Mouse (Mus musculus) skeletal muscle tissue, adult 2 months (tissue): ENCODE data around the gene Chst15.

ENCODE experiments used
- DNase-seq: peaks from one replicate; pipeline ENCODE4 v3.0.0-alpha.2; 2012; ENCODE audit warnings: low read depth, low spot score

Chst15 gene

GRCm38 (mm10) chr7:132336781-132337180 is 19.8 kb upstream of the Chst15 start:
- DNase-seq: no peak

- DNase-seq: no peak
Observed at GRCm38 (mm10) chr7:132335367-132335766, 18.3 kb upstream of the Chst15 start.

- DNase-seq: no peak
Observed at GRCm38 (mm10) chr7:132333078-132333477, 16.1 kb upstream of the Chst15 start.

- DNase-seq: no peak
Observed at GRCm38 (mm10) chr7:132332176-132332575, 15.1 kb upstream of the Chst15 start.

GRCm38 (mm10) chr7:132330179-132330578 is 13.2 kb upstream of the Chst15 start:
- DNase-seq: no peak

GRCm38 (mm10) chr7:132328648-132329047 is 11.6 kb upstream of the Chst15 start:
- DNase-seq: no peak

GRCm38 (mm10) chr7:132325549-132326331 is 8.7 kb upstream of the Chst15 start:
- DNase-seq: peak; percentile 47

- peak; percentile 21 for DNase-seq
Observed at GRCm38 (mm10) chr7:132323430-132323829, 6.4 kb upstream of the Chst15 start.

- no peak for DNase-seq
Observed at GRCm38 (mm10) chr7:132321392-132321958, 4.4 kb upstream of the Chst15 start.

GRCm38 (mm10) chr7:132316101-132317035 is 660 bp downstream of the Chst15 start:
- DNase-seq: peak; percentile 20

- peak; percentile 56 for DNase-seq
Observed at GRCm38 (mm10) chr7:132315149-132316091, 1.6 kb downstream of the Chst15 start.

- no peak for DNase-seq
Observed at GRCm38 (mm10) chr7:132312396-132312795, 4.6 kb downstream of the Chst15 start.

- DNase-seq: no peak
Observed at GRCm38 (mm10) chr7:132308537-132309191, 8.4 kb downstream of the Chst15 start.

GRCm38 (mm10) chr7:132307722-132308271 is 9.2 kb downstream of the Chst15 start:
- no peak for DNase-seq

GRCm38 (mm10) chr7:132306671-132307412 is 10.2 kb downstream of the Chst15 start:
- no peak for DNase-seq

- no peak for DNase-seq
Observed at GRCm38 (mm10) chr7:132305492-132306375, 11.3 kb downstream of the Chst15 start.

- DNase-seq: no peak
Observed at GRCm38 (mm10) chr7:132304424-132305085, 12.5 kb downstream of the Chst15 start.

- DNase-seq: no peak
Observed at GRCm38 (mm10) chr7:132303988-132304387, 13.0 kb downstream of the Chst15 start.
